ENCODE assay signal across 8 mouse cellular contexts in genomic region chr16:17928087-17928580, GRCm38 (mm10). TPM values are rescaled to one million over a fixed set of nuclear protein-coding genes. Genes with fewer than 3 reads are reported as not detected.
DNase-seq lines count a peak whose midpoint lies in the region; ATAC-seq lines count a peak whose summit lies in the region.

Slc25a1 (minus strand) TSS chr16:17928219.

- H3K4me2 ChIP-seq in heart, embryonic 11.5 days = peak within 1 kb of the TSS; percentile 92
- H3K4me2 ChIP-seq in kidney, embryonic 14.5 days (replicated peaks; ENCODE audit: low read depth, low read length) = peak within 1 kb of the TSS; percentile 79
- peak within 1 kb of the TSS; percentile 89 for H3K4me2 ChIP-seq in limb, embryonic 13.5 days (replicated peaks)
- H3K4me2 ChIP-seq in midbrain, embryonic 14.5 days (ENCODE audit: low read length) = peak within 1 kb of the TSS; percentile 88

- H3K9ac ChIP-seq in heart, embryonic 11.5 days (ENCODE audit: low read depth, low read length) = peak within 1 kb of the TSS; percentile 68
- peak within 1 kb of the TSS; percentile 78 for H3K9ac ChIP-seq in kidney, embryonic 14.5 days (ENCODE audit: low read depth, low read length)
- peak within 1 kb of the TSS; percentile 86 for H3K9ac ChIP-seq in limb, embryonic 13.5 days
- peak within 1 kb of the TSS; percentile 85 for H3K9ac ChIP-seq in midbrain, embryonic 14.5 days (replicated peaks; ENCODE audit: low read length)

- peaks cover 2% of the 10 kb centered on the region; the same call in 1 of the 2 replicates for H3K36me3 ChIP-seq in heart, embryonic 11.5 days (ENCODE audit: control insufficient read depth, insufficient read depth, low read length)
- peaks cover 18% of the 10 kb centered on the region for H3K36me3 ChIP-seq in kidney, embryonic 14.5 days (ENCODE audit: control insufficient read depth, insufficient read depth, low read length)
- H3K36me3 ChIP-seq in limb, embryonic 13.5 days = peaks cover 15% of the 10 kb centered on the region
- peaks cover 21% of the 10 kb centered on the region for H3K36me3 ChIP-seq in midbrain, embryonic 14.5 days (ENCODE audit: control insufficient read depth, insufficient read depth, low read length)

- WGBS in heart, embryonic 11.5 days (ENCODE audit: insufficient replicate concordance) = 0% methylated on average over 46 of the region's 47 CpGs
- WGBS in kidney, embryonic 14.5 days = 1% methylated on average over 47 of the region's 47 CpGs
- under 1% methylated on average over 44 of the region's 47 CpGs for WGBS in limb, embryonic 13.5 days
- WGBS in midbrain, embryonic 14.5 days = under 1% methylated on average over 47 of the region's 47 CpGs

- H3K4me3 ChIP-seq in heart, embryonic 11.5 days (ENCODE audit: low read depth, low read length) = peak within 1 kb of the TSS; percentile 65
- H3K4me3 ChIP-seq in kidney, embryonic 14.5 days (ENCODE audit: low read length) = peak within 1 kb of the TSS; percentile 75
- peak within 1 kb of the TSS; percentile 87 for H3K4me3 ChIP-seq in limb, embryonic 13.5 days
- H3K4me3 ChIP-seq in midbrain, embryonic 14.5 days (replicated peaks; ENCODE audit: low read depth, low read length) = peak within 1 kb of the TSS; percentile 81

- H3K27ac ChIP-seq in heart, embryonic 11.5 days (ENCODE audit: low read depth, low read length) = peak within 1 kb of the TSS; percentile 74
- H3K27ac ChIP-seq in kidney, embryonic 14.5 days (ENCODE audit: low read depth, low read length) = peak within 1 kb of the TSS; percentile 79
- H3K27ac ChIP-seq in limb, embryonic 13.5 days = peak within 1 kb of the TSS; percentile 56
- H3K27ac ChIP-seq in midbrain, embryonic 14.5 days (replicated peaks; ENCODE audit: low read depth, low read length) = peak within 1 kb of the TSS; percentile 91

- peaks cover 6% of the 10 kb centered on the region for H3K4me1 ChIP-seq in heart, embryonic 11.5 days (ENCODE audit: control insufficient read depth, insufficient read depth, low read length)
- H3K4me1 ChIP-seq in kidney, embryonic 14.5 days (ENCODE audit: control insufficient read depth, insufficient read depth, low read length) = peaks cover 9% of the 10 kb centered on the region; the same call in 1 of the 2 replicates
- H3K4me1 ChIP-seq in limb, embryonic 13.5 days = peaks cover 19% of the 10 kb centered on the region
- peaks cover 15% of the 10 kb centered on the region; the same call in 1 of the 2 replicates for H3K4me1 ChIP-seq in midbrain, embryonic 14.5 days (ENCODE audit: control insufficient read depth, insufficient read depth, low read length)

- ATAC-seq in erythroid progenitor cell, adult 5-6 weeks (replicated peaks; ENCODE audit: low FRiP score, poor library complexity, severe bottlenecking) = peak; percentile 78
- ATAC-seq in heart, embryonic 11.5 days (replicated peaks; ENCODE audit: insufficient number of reproducible peaks, low FRiP score, low TSS enrichment) = peak; percentile 82
- ATAC-seq in kidney, embryonic 14.5 days (ENCODE audit: low FRiP score, low TSS enrichment) = peak; percentile 79
- ATAC-seq in limb, embryonic 13.5 days (ENCODE audit: low FRiP score, low read depth) = peak; percentile 74
- ATAC-seq in midbrain, embryonic 14.5 days (ENCODE audit: low FRiP score, low TSS enrichment) = peak; percentile 80

- no peaks in the 10 kb centered on the region for H3K9me3 ChIP-seq in heart, embryonic 11.5 days (replicated peaks; ENCODE audit: control insufficient read depth, low read length)
- H3K9me3 ChIP-seq in kidney, embryonic 14.5 days (ENCODE audit: control insufficient read depth, low read length) = no peaks in the 10 kb centered on the region
- H3K9me3 ChIP-seq in limb, embryonic 13.5 days = no peaks in the 10 kb centered on the region
- no peaks in the 10 kb centered on the region for H3K9me3 ChIP-seq in midbrain, embryonic 14.5 days (ENCODE audit: control insufficient read depth, low read length)

- no peaks in the 10 kb centered on the region for H3K27me3 ChIP-seq in heart, embryonic 11.5 days (ENCODE audit: control insufficient read depth, insufficient read depth, low read length)
- no peaks in the 10 kb centered on the region for H3K27me3 ChIP-seq in kidney, embryonic 14.5 days (ENCODE audit: control insufficient read depth, insufficient read depth, low read length)
- 0 out of 2 replicates have a peak, but pooled peaks cover 3% of the 10 kb centered on the region for H3K27me3 ChIP-seq in limb, embryonic 13.5 days
- H3K27me3 ChIP-seq in midbrain, embryonic 14.5 days (ENCODE audit: control insufficient read depth, insufficient read depth, low read length) = no peaks in the 10 kb centered on the region

- peak; percentile 77 for DNase-seq in CD4-positive helper T cell, adult 2 months (ENCODE audit: low read depth, low spot score)
- DNase-seq in c-Kit-negative CD71-positive TER-119-positive erythroid progenitor cells, embryonic 14.5 days (ENCODE audit: low read depth, low spot score) = peak; percentile 59
- DNase-seq in midbrain, embryonic 14.5 days = peak; percentile 87
- peak; percentile 60 to 61 for DNase-seq in spleen, postnatal 14 days (ENCODE audit: low spot score in 2 of 2)

RNA-seq across cellular contexts. Expression of gene Slc25a1, which starts in this region (rescaled TPM):
- 0.84 and 12.3 TPM in 2 replicates for total RNA-seq in erythroid progenitor cell, adult 5-6 weeks (2015; ENCODE audit: low replicate concordance)
- total RNA-seq in erythroid progenitor cell, adult 5-6 weeks (2017; ENCODE audit: low replicate concordance) = 8.5 and 9.9 TPM in 2 replicates
- polyA plus RNA-seq in heart, embryonic 11.5 days (2014; fragmentation: Nextera tagmentation; extraction: Ambion mirVana) = 35.9 and 39.5 TPM in 2 replicates
- 62.6 and 78.3 TPM in 2 replicates for polyA plus RNA-seq in kidney, embryonic 14.5 days (2014; fragmentation: Nextera tagmentation; extraction: Ambion mirVana)
- polyA plus RNA-seq in limb, embryonic 13.5 days (2015; fragmentation: Nextera tagmentation; extraction: Ambion mirVana) = 84.0 and 85.0 TPM in 2 replicates
- 145 and 157 TPM in 2 replicates for polyA plus RNA-seq in midbrain, embryonic 14.5 days (2014; fragmentation: Nextera tagmentation; extraction: Ambion mirVana)

Comparison
In these comparisons a context has a peak if more than half of its experiments do, and no peak if none do; other contexts are left out.
1. Peak in every context shown above with its lines: DNase-seq, ATAC-seq, H3K4me3 ChIP-seq and H3K27ac ChIP-seq.